Mouse (Mus musculus) lung, postnatal 0 days (tissue): Measurements from ENCODE around the gene Zbtb22. TPM values are rescaled to one million over a fixed set of nuclear protein-coding genes. Genes with fewer than 3 reads are reported as not detected.
A peak's percentile ranks its signal among the peaks of the same experiment; 100 is the strongest.

Experiments
- ATAC-seq: fragments of 200-750 bp; cut with Nextera tagmentation; 2 replicates; pipeline ENCODE4 v1.8.0; 2017; ENCODE audit warnings: moderate library complexity
- DNase-seq: peaks from one replicate; pipeline ENCODE4 v3.0.0-alpha.2; 2016; ENCODE audit warnings: low spot score
- H3K27ac ChIP-seq: fragments of 300-500 bp; sonication (generic); 2 replicates; pipeline ENCODE4 v1.5.1; 2014; ENCODE audit warnings: antibody characterized with exemption, mild to moderate bottlenecking, low read length, mixed read lengths
- H3K27me3 ChIP-seq: fragments of 300-500 bp; sonication (generic); replicated peaks from 2 replicates; pipeline ENCODE4 v1.6.1; 2014; ENCODE audit warnings: low read length, mixed read lengths; ENCODE audit not compliant: insufficient read depth
- H3K36me3 ChIP-seq: fragments of 300-500 bp; sonication (generic); 2 replicates; pipeline ENCODE4 v1.6.1; 2014; ENCODE audit warnings: low read length, mixed read lengths; ENCODE audit not compliant: insufficient read depth
- H3K4me1 ChIP-seq: fragments of 300-500 bp; sonication (generic); 2 replicates; pipeline ENCODE4 v1.6.1; 2014; ENCODE audit warnings: antibody characterized with exemption, low read depth, low read length, mixed read lengths; ENCODE audit not compliant: insufficient read depth
- H3K4me2 ChIP-seq: fragments of 300-500 bp; sonication (generic); replicated peaks from 2 replicates; pipeline ENCODE4 v1.6.1; 2014; ENCODE audit warnings: low read depth, mild to moderate bottlenecking, low read length, moderate library complexity, mixed read lengths
- H3K4me3 ChIP-seq: fragments of 300-500 bp; sonication (generic); 2 replicates; pipeline ENCODE4 v1.5.1; 2014; ENCODE audit warnings: low read depth, low read length
- H3K9ac ChIP-seq: fragments of 300-500 bp; sonication (generic); replicated peaks from 2 replicates; pipeline ENCODE4 v1.6.1; 2014; ENCODE audit warnings: low read depth, mild to moderate bottlenecking
- H3K9me3 ChIP-seq: fragments of 300-500 bp; sonication (generic); 2 replicates; pipeline ENCODE4 v1.6.1; 2016; ENCODE audit warnings: low read length, mixed read lengths
- CTCF ChIP-seq: IDR thresholded peaks from 2 replicates; pipeline ENCODE4 v1.5.1; 2016; ENCODE audit warnings: antibody characterized with exemption, mild to moderate bottlenecking
- EP300 ChIP-seq: IDR thresholded peaks from 2 replicates; pipeline ENCODE4 v1.6.1; 2016; ENCODE audit warnings: antibody characterized with exemption, mild to moderate bottlenecking, control low read depth
- WGBS: fragments of 180-500 bp; shearing (Covaris S2); extraction: QIAGEN DNeasy Blood & Tissue Kit; methylation state at CpG from one replicate; pipeline ENCODE4 v1.1.7; 2014; 5-methylcytosine and 5-hydroxymethylcytosine counted together
- polyA plus RNA-seq: library from polyadenylated mRNA; unstranded; fragments of >200 nt; fragmentation: Nextera tagmentation; extraction: Ambion mirVana; gene quantifications from 2 replicates; pipeline ENCODE4 v1.2.1, GENCODE M21; 2015

Gene Zbtb22
- polyA plus RNA-seq, 1 experiment from 2014 or later = 17.0 TPM

DNA sequence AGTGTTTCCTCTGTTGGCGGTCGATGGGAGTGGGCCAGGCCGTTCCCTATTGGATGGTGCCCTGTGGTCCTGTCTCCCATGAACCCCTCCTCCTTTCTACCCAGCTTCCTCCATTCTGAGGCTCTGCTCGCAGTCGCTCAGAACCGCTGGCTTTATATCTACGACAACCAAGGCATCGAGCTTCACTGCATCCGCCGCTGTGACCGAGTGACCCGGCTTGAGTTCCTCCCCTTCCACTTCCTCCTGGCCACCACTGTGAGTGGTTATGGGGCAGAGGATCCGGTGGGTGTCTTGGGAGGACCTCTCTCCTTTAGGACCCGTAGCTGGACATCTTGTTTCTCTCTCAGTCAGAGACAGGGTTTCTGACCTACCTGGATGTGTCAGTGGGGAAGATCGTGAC is 27.8 kb downstream of the Zbtb22 start:
- H3K36me3 ChIP-seq = no peaks in the 10 kb centered on the region
- DNase-seq = no peak

GRCm38 (mm10) chr17:33947430-33948089 is 31.9 kb downstream of the Zbtb22 start:
- H3K4me3 ChIP-seq = no peak overlapping the region
- no peak overlapping the region for H3K9ac ChIP-seq
- TF ChIP-seq EP300 (no peak), CTCF (no peak)
- no peak overlapping the region for H3K27ac ChIP-seq
- H3K36me3 ChIP-seq = no peaks in the 10 kb centered on the region
- no peaks in the 10 kb centered on the region for H3K9me3 ChIP-seq
- H3K4me2 ChIP-seq = no peak overlapping the region
- peaks cover 3% of the 10 kb centered on the region; the same call in 1 of the 2 replicates for H3K4me1 ChIP-seq
- WGBS = 87% methylated on average over 10 of the region's 10 CpGs
- no peak for DNase-seq
- ATAC-seq = no peak
- no peaks in the 10 kb centered on the region for H3K27me3 ChIP-seq

More for the DNA sequence above, 27.8 kb downstream of the Zbtb22 start:
- no peaks in the 10 kb centered on the region for H3K27me3 ChIP-seq
- H3K4me1 ChIP-seq = peaks cover 6% of the 10 kb centered on the region; the same call in 1 of the 2 replicates
- TF ChIP-seq EP300 (no peak), CTCF (no peak)
- H3K9ac ChIP-seq = no peak overlapping the region
- H3K27ac ChIP-seq = no peak overlapping the region
- no peaks in the 10 kb centered on the region for H3K9me3 ChIP-seq
- no peak for ATAC-seq
- no peak overlapping the region for H3K4me2 ChIP-seq
- no peak overlapping the region for H3K4me3 ChIP-seq
- 91% methylated on average over 15 of the region's 15 CpGs for WGBS

GRCm38 (mm10) chr17:33948090-33948904 is 32.6 kb downstream of the Zbtb22 start:
- TF ChIP-seq CTCF (no peak), EP300 (no peak)
- H3K36me3 ChIP-seq = peaks cover 4% of the 10 kb centered on the region; the same call in 1 of the 2 replicates
- no peak overlapping the region for H3K4me3 ChIP-seq
- H3K4me1 ChIP-seq = peaks cover 3% of the 10 kb centered on the region; the same call in 1 of the 2 replicates
- no peak for DNase-seq
- H3K9me3 ChIP-seq = no peaks in the 10 kb centered on the region
- no peak overlapping the region for H3K27ac ChIP-seq
- ATAC-seq = no peak
- H3K4me2 ChIP-seq = no peak overlapping the region
- H3K9ac ChIP-seq = no peak overlapping the region
- WGBS = 82% methylated on average over 21 of the region's 22 CpGs
- no peaks in the 10 kb centered on the region for H3K27me3 ChIP-seq

DNA sequence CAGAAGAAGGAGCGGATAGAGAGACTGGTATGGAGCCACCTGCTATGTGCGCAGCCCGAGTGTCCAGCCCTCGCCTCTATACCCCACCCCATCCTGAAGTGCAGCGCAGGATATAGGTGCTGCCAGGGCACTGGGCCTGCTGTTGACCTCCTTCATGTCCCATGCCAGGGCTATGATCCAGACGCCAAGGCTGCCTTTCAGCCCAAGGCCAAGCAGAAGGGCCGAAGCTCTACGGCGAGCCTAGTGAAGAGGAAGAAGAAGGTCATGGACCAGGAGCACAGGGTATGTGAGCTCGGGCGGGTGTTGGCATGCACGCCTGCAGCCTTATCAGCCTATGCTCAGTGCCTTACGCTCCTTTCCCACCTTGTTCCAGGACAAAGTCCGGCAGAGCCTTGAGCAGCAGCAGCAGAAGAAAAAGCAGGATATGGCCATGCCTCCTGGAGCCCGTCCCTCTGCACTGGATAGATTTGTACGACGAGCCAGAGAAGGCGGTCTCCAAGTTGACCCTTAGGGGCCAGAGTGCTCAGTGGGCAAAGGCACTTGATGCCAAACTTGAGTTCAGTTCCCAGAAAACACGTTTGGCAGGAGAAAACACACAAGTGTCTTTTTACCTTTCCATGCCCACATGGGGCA is 33.3 kb downstream of the Zbtb22 start:
- WGBS = 83% methylated on average over 19 of the region's 19 CpGs
- Histone ChIP-seq H3K9me3 (no peaks in the 10 kb centered on the region), H3K4me3 (no peak overlapping the region), H3K4me1 (peaks cover 4% of the 10 kb centered on the region; the same call in 1 of the 2 replicates), H3K9ac (no peak overlapping the region), H3K4me2 (no peak overlapping the region), H3K36me3 (peaks cover 4% of the 10 kb centered on the region; the same call in 1 of the 2 replicates), H3K27me3 (no peaks in the 10 kb centered on the region), H3K27ac (no peak overlapping the region)
- ATAC-seq (no peak), DNase-seq (no peak)
- no peak for TF ChIP-seq CTCF
- TF ChIP-seq EP300 = no peak

- H3K9ac ChIP-seq = peak overlapping the region; percentile 37; the same call in 1 of the 2 replicates
- WGBS = 73% methylated on average over 10 of the region's 10 CpGs
- no peaks in the 10 kb centered on the region for H3K27me3 ChIP-seq
- no peak overlapping the region for H3K27ac ChIP-seq
- TF ChIP-seq CTCF = no peak
- no peak for TF ChIP-seq EP300
- no peak for DNase-seq
- H3K4me3 ChIP-seq = peak overlapping the region; percentile 42; the same call in 1 of the 2 replicates
- peaks cover 4% of the 10 kb centered on the region; the same call in 1 of the 2 replicates for H3K36me3 ChIP-seq
- H3K9me3 ChIP-seq = no peaks in the 10 kb centered on the region
- no peak for ATAC-seq
- peaks cover 12% of the 10 kb centered on the region; the same call in 1 of the 2 replicates for H3K4me1 ChIP-seq
- peak overlapping the region; percentile 76 for H3K4me2 ChIP-seq
These were observed 34.5 kb downstream of the Zbtb22 start for GRCm38 (mm10) chr17:33950131-33950625.
